Mouse (Mus musculus) C2C12 (cell line): ENCODE measurements around the gene Pou3f3. TPM values are rescaled to one million over a fixed set of nuclear protein-coding genes. Genes with fewer than 3 reads are reported as not detected.

Experiments used
- H3K27me3 ChIP-seq: one replicate; pipeline ENCODE4 v1.6.1; 2011; ENCODE audit not compliant: control insufficient read depth, insufficient read depth, insufficient read length
- H3K36me3 ChIP-seq: one replicate; pipeline ENCODE4 v1.6.1; 2011; ENCODE audit not compliant: control insufficient read depth, insufficient read depth
- H3K4me3 ChIP-seq: one replicate; pipeline ENCODE4 v1.5.1; 2011; ENCODE audit warnings: mild to moderate bottlenecking, control low read depth; ENCODE audit not compliant: poor library complexity, insufficient read depth, severe bottlenecking
- H3K79me2 ChIP-seq: one replicate; pipeline ENCODE4 v1.6.1; 2011; ENCODE audit not compliant: control insufficient read depth, insufficient read depth
- H3K79me3 ChIP-seq: one replicate; pipeline ENCODE4 v1.6.1; 2011; ENCODE audit warnings: low read depth, control low read depth
- H3ac ChIP-seq: one replicate; pipeline ENCODE3; 2011; ENCODE audit warnings: low read depth; ENCODE audit not compliant: control insufficient read depth, insufficient read length
- CEBPB ChIP-seq: IDR thresholded peaks from one replicate; pipeline ENCODE4 v1.6.1; 2011; ENCODE audit warnings: low read depth, mild to moderate bottlenecking, control low read depth, moderate library complexity
- CTCF ChIP-seq: IDR thresholded peaks from one replicate; pipeline ENCODE4 v1.5.1; 2011; ENCODE audit not compliant: control insufficient read depth, insufficient read depth, insufficient read length
- FOSL1 ChIP-seq: IDR thresholded peaks from one replicate; pipeline ENCODE4 v1.8.0; 2011; ENCODE audit warnings: mild to moderate bottlenecking, low read length; ENCODE audit not compliant: poor library complexity, insufficient read depth, severe bottlenecking
- MAX ChIP-seq: IDR thresholded peaks from one replicate; pipeline ENCODE4 v1.6.1; 2011; ENCODE audit warnings: mild to moderate bottlenecking, control low read depth
- MYOD1 ChIP-seq: IDR thresholded peaks from one replicate; pipeline ENCODE4 v1.6.1; 2011; ENCODE audit warnings: low read depth; ENCODE audit not compliant: control insufficient read depth, insufficient read length
- MYOG ChIP-seq: IDR thresholded peaks from one replicate; pipeline ENCODE4 v1.6.1; 2011; ENCODE audit not compliant: control insufficient read depth, insufficient read length; ENCODE audit errors: extremely low read depth
- USF1 ChIP-seq: IDR thresholded peaks from one replicate; pipeline ENCODE4 v1.6.1; 2011; ENCODE audit warnings: low read depth, mild to moderate bottlenecking, control low read depth, moderate library complexity
- polyA plus RNA-seq: library from polyadenylated mRNA; unstranded; fragments of >200 nt; fragmentation: generic; extraction: Trizol; gene quantifications from one replicate; pipeline ENCODE4 v1.2.1, GENCODE M21; 2012; ENCODE audit warnings: missing spikeins

The Pou3f3 gene
- polyA plus RNA-seq, 1 experiment = not detected

- no peaks in the 10 kb centered on the region for H3K36me3 ChIP-seq
- no peak overlapping the region for H3K4me3 ChIP-seq
- H3ac ChIP-seq = no peak overlapping the region
- TF ChIP-seq MYOD1 = no peak
- TF ChIP-seq FOSL1 = no peak
- no peak for TF ChIP-seq USF1
- TF ChIP-seq CEBPB = no peak
- no peak for TF ChIP-seq CTCF
- TF ChIP-seq MAX = no peak
- H3K79me2 ChIP-seq = no peaks in the 10 kb centered on the region
- H3K27me3 ChIP-seq = peaks cover 37% of the 10 kb centered on the region
- no peaks in the 10 kb centered on the region for H3K79me3 ChIP-seq
These were observed 7.6 kb upstream of the Pou3f3 start for GRCm38 (mm10) chr1:42687756-42688540.

- H3K4me3 ChIP-seq = no peak overlapping the region
- H3K36me3 ChIP-seq = no peaks in the 10 kb centered on the region
- H3ac ChIP-seq = no peak overlapping the region
- H3K79me3 ChIP-seq = no peaks in the 10 kb centered on the region
- no peak for TF ChIP-seq FOSL1
- no peak for TF ChIP-seq USF1
- no peak for TF ChIP-seq CTCF
- no peak for TF ChIP-seq MAX
- TF ChIP-seq MYOD1 = no peak
- TF ChIP-seq CEBPB = no peak
- TF ChIP-seq MYOG = no peak
- no peaks in the 10 kb centered on the region for H3K79me2 ChIP-seq
- peaks cover 42% of the 10 kb centered on the region for H3K27me3 ChIP-seq
These were observed 6.9 kb upstream of the Pou3f3 start for GRCm38 (mm10) chr1:42688541-42689125.

GRCm38 (mm10) chr1:42690024-42690575, 5.5 kb upstream of the Pou3f3 start:
- Histone ChIP-seq H3K36me3 (no peaks in the 10 kb centered on the region), H3K79me2 (no peaks in the 10 kb centered on the region), H3K79me3 (no peaks in the 10 kb centered on the region), H3ac (no peak overlapping the region), H3K4me3 (no peak overlapping the region), H3K27me3 (peaks cover 46% of the 10 kb centered on the region)
- TF ChIP-seq MAX = no peak
- no peak for TF ChIP-seq MYOG
- no peak for TF ChIP-seq FOSL1
- TF ChIP-seq USF1 = no peak

- Histone ChIP-seq H3K4me3 (no peak overlapping the region), H3K36me3 (no peaks in the 10 kb centered on the region), H3K79me2 (no peaks in the 10 kb centered on the region), H3K79me3 (no peaks in the 10 kb centered on the region), H3K27me3 (peaks cover 36% of the 10 kb centered on the region), H3ac (no peak overlapping the region)
- no peak for TF ChIP-seq MYOG
- TF ChIP-seq MYOD1 = no peak
- TF ChIP-seq MAX = no peak
These were observed 4.1 kb upstream of the Pou3f3 start for GRCm38 (mm10) chr1:42691202-42692170.

GRCm38 (mm10) chr1:42692221-42692620, 3.3 kb upstream of the Pou3f3 start:
- Histone ChIP-seq H3K79me3 (no peaks in the 10 kb centered on the region), H3ac (no peak overlapping the region), H3K4me3 (no peak overlapping the region), H3K36me3 (no peaks in the 10 kb centered on the region), H3K27me3 (peaks cover 31% of the 10 kb centered on the region), H3K79me2 (no peaks in the 10 kb centered on the region)
- TF ChIP-seq USF1 = no peak
- TF ChIP-seq MYOD1 = no peak
- TF ChIP-seq MYOG = no peak
- TF ChIP-seq FOSL1 = no peak
- TF ChIP-seq CEBPB = no peak
- no peak for TF ChIP-seq CTCF
- TF ChIP-seq MAX = no peak
